Mouse (Mus musculus): ENCODE results near the gene Gdpgp1.
A peak's percentile ranks its signal among the peaks of the same experiment; 100 is the strongest.

The Gdpgp1 gene

GRCm38 (mm10) chr7:80232489-80233029 is at the start of gene Gdpgp1, which contains the start of gene Cib1:
Gdpgp1 (plus strand) TSS chr7:80232865.
Cib1 (minus strand) TSS chr7:80232813.
- peak; percentile 99 for DNase-seq (ENCODE audit: low read depth, low spot score)

- DNase-seq (ENCODE audit: low read depth, low spot score) = peak; percentile 54
Measured at GRCm38 (mm10) chr7:80183466-80183865, 49.2 kb upstream of the Gdpgp1 start.

- DNase-seq (ENCODE audit: low read depth, low spot score) = no peak
Measured at GRCm38 (mm10) chr7:80183969-80184368, 48.7 kb upstream of the Gdpgp1 start.

GRCm38 (mm10) chr7:80184551-80184950 is 48.1 kb upstream of the Gdpgp1 start:
- DNase-seq (ENCODE audit: low read depth, low spot score) = no peak

GRCm38 (mm10) chr7:80184968-80185367 is 47.7 kb upstream of the Gdpgp1 start:
- no peak for DNase-seq (ENCODE audit: low read depth, low spot score)

GRCm38 (mm10) chr7:80186021-80186420 is 46.6 kb upstream of the Gdpgp1 start:
- no peak for DNase-seq (ENCODE audit: low read depth, low spot score)

GRCm38 (mm10) chr7:80186531-80187296 is 46.0 kb upstream of the Gdpgp1 start, which contains the start of gene Sema4b:
Sema4b (plus strand) TSS chr7:80186841.
- peak; percentile 61 for DNase-seq (ENCODE audit: low read depth, low spot score)

GRCm38 (mm10) chr7:80187501-80187900 is 45.2 kb upstream of the Gdpgp1 start:
- no peak for DNase-seq (ENCODE audit: low read depth, low spot score)

GRCm38 (mm10) chr7:80188579-80189125 is 44.0 kb upstream of the Gdpgp1 start:
- no peak for DNase-seq (ENCODE audit: low read depth, low spot score)

GRCm38 (mm10) chr7:80189147-80189933 is 43.3 kb upstream of the Gdpgp1 start:
- DNase-seq (ENCODE audit: low read depth, low spot score) = no peak

- no peak for DNase-seq (ENCODE audit: low read depth, low spot score)
Measured at GRCm38 (mm10) chr7:80191455-80191854, 41.2 kb upstream of the Gdpgp1 start.

- DNase-seq (ENCODE audit: low read depth, low spot score) = peak; percentile 87
Measured at GRCm38 (mm10) chr7:80192226-80193061, 40.2 kb upstream of the Gdpgp1 start.

- no peak for DNase-seq (ENCODE audit: low read depth, low spot score)
Measured at GRCm38 (mm10) chr7:80193941-80194739, 38.5 kb upstream of the Gdpgp1 start.

- no peak for DNase-seq (ENCODE audit: low read depth, low spot score)
Measured at GRCm38 (mm10) chr7:80195146-80195545, 37.5 kb upstream of the Gdpgp1 start.

- no peak for DNase-seq (ENCODE audit: low read depth, low spot score)
Measured at GRCm38 (mm10) chr7:80195576-80196263, 36.9 kb upstream of the Gdpgp1 start.

GRCm38 (mm10) chr7:80197371-80197770 is 35.3 kb upstream of the Gdpgp1 start:
- no peak for DNase-seq (ENCODE audit: low read depth, low spot score)

- DNase-seq (ENCODE audit: low read depth, low spot score) = peak; percentile 86
Measured at GRCm38 (mm10) chr7:80197941-80198778, 34.5 kb upstream of the Gdpgp1 start.

GRCm38 (mm10) chr7:80198863-80199262 is 33.8 kb upstream of the Gdpgp1 start:
- no peak for DNase-seq (ENCODE audit: low read depth, low spot score)

GRCm38 (mm10) chr7:80199286-80199685 is 33.4 kb upstream of the Gdpgp1 start:
- DNase-seq (ENCODE audit: low read depth, low spot score) = no peak
